In genomic region chr7:131153044-131153443, GRCm38 (mm10) we compare ENCODE assay signal across 25 mouse cellular contexts. TPM values are rescaled to one million over a fixed set of nuclear protein-coding genes. Genes with fewer than 3 reads are reported as not detected.
"Had no signal": no experiment of that assay in that cellular context is flagged by ENCODE, and none has a peak within 500 bp of the region (broad histone marks: within the 10 kb centered on the region; RNA-seq: fewer than 3 reads in every experiment).

No protein-coding gene starts in this region.

- H3K9me3 ChIP-seq: liver, embryonic 13.5 days; liver, embryonic 15.5 days; megakaryocyte, embryonic 14.5 days; midbrain, embryonic 13.5 days; midbrain, embryonic 15.5 days; neural tube, embryonic 12.5 days had no signal

- H3K27me3 ChIP-seq: liver, embryonic 13.5 days; liver, embryonic 15.5 days; midbrain, embryonic 13.5 days; midbrain, embryonic 15.5 days; neural tube, embryonic 12.5 days had no signal

- H3K27ac ChIP-seq: liver, embryonic 13.5 days; liver, embryonic 15.5 days; macrophage; midbrain, embryonic 13.5 days; midbrain, embryonic 15.5 days; neural tube, embryonic 12.5 days had no signal

- H3K4me1 ChIP-seq: liver, embryonic 13.5 days; liver, embryonic 15.5 days; midbrain, embryonic 13.5 days; midbrain, embryonic 15.5 days; neural tube, embryonic 12.5 days had no signal

- H3K9ac ChIP-seq: liver, embryonic 13.5 days; liver, embryonic 15.5 days; liver, postnatal 0 days; lung, embryonic 14.5 days; midbrain, embryonic 13.5 days; midbrain, embryonic 15.5 days; neural tube, embryonic 12.5 days had no signal

- ATAC-seq: liver, postnatal 0 days; midbrain, embryonic 13.5 days; midbrain, embryonic 15.5 days had no signal

- H3K4me3 ChIP-seq: liver, embryonic 13.5 days; liver, embryonic 15.5 days; megakaryocyte, embryonic 14.5 days; midbrain, embryonic 13.5 days; midbrain, embryonic 15.5 days; neural tube, embryonic 12.5 days had no signal

- H3K36me3 ChIP-seq: liver, embryonic 13.5 days; liver, embryonic 15.5 days; midbrain, embryonic 13.5 days; midbrain, embryonic 15.5 days; neural tube, embryonic 12.5 days had no signal

- DNase-seq: liver, embryonic 13.5 days; liver, postnatal 0 days; right cerebral cortex, postnatal 14 days; spleen, adult 18-20 months; thymus, adult 2 months; thymus, postnatal 25 days; thymus, postnatal 4 days had no signal

- H3K4me2 ChIP-seq: liver, embryonic 13.5 days; liver, embryonic 15.5 days; lung, embryonic 14.5 days; midbrain, embryonic 11.5 days; midbrain, embryonic 13.5 days; midbrain, embryonic 15.5 days; neural tube, embryonic 12.5 days had no signal

RNA-seq across cellular contexts. Expression of gene 4933402N03Rik, which starts 6.9 kb away (rescaled TPM):
- total RNA-seq: megakaryocyte progenitor cell, adult 5-6 weeks; midbrain, postnatal 0 days; monocyte, adult 5-6 weeks; neutrophil, adult 5-6 weeks had no signal
- polyA plus RNA-seq: liver, embryonic 13.5 days; liver, embryonic 15.5 days; liver, postnatal 0 days; lung, embryonic 14.5 days; lung, embryonic 16.5 days; macrophage; midbrain, embryonic 11.5 days; midbrain, embryonic 13.5 days; midbrain, embryonic 15.5 days; midbrain, postnatal 0 days; neural tube, embryonic 12.5 days; neural tube, embryonic 14.5 days; small intestine, adult 2 months; stomach, embryonic 14.5 days; stomach, embryonic 16.5 days; thymus, adult 2 months; urinary bladder, adult 2 months had no signal

RNA-seq across cellular contexts. Expression of gene 5430419D17Rik, which starts 21.2 kb away (rescaled TPM):
- total RNA-seq: megakaryocyte progenitor cell, adult 5-6 weeks; monocyte, adult 5-6 weeks; neutrophil, adult 5-6 weeks had no signal
- polyA plus RNA-seq: liver, embryonic 13.5 days; liver, embryonic 15.5 days; liver, postnatal 0 days; lung, embryonic 14.5 days; macrophage; midbrain, embryonic 11.5 days; midbrain, embryonic 13.5 days; midbrain, embryonic 15.5 days; midbrain, postnatal 0 days; neural tube, embryonic 12.5 days; neural tube, embryonic 14.5 days; small intestine, adult 2 months; stomach, embryonic 14.5 days; urinary bladder, adult 2 months had no signal
